Mouse (Mus musculus): ENCODE data around the gene Rims4. TPM values are rescaled to one million over a fixed set of nuclear protein-coding genes. Genes with fewer than 3 reads are reported as not detected.

The Rims4 gene
- polyA plus RNA-seq, 1 experiment, result 13.4 TPM

GRCm38 (mm10) chr2:163858254-163858947, 60.1 kb downstream of the Rims4 start:
- DNase-seq (ENCODE audit: low read depth), result peak; percentile 43
- TF ChIP-seq POLR2A (IDR thresholded peaks at IDR 0.05; ENCODE audit: borderline replicate concordance, extremely low read depth, insufficient read depth, insufficient read length, poor library complexity, severe bottlenecking) (no peak), CTCF (IDR thresholded peaks at IDR 0.05; ENCODE audit: borderline replicate concordance, extremely low read depth, insufficient read depth, insufficient read length) (peak; percentile 76)

- no peak for DNase-seq (ENCODE audit: low read depth)
- TF ChIP-seq CTCF (IDR thresholded peaks at IDR 0.05; ENCODE audit: borderline replicate concordance, extremely low read depth, insufficient read depth, insufficient read length), result no peak
- TF ChIP-seq POLR2A (IDR thresholded peaks at IDR 0.05; ENCODE audit: borderline replicate concordance, extremely low read depth, insufficient read depth, insufficient read length, poor library complexity, severe bottlenecking), result no peak
Measured at GRCm38 (mm10) chr2:163857233-163857632, 61.2 kb downstream of the Rims4 start.

- peak; percentile 68 for DNase-seq (ENCODE audit: low read depth)
- TF ChIP-seq POLR2A (IDR thresholded peaks at IDR 0.05; ENCODE audit: borderline replicate concordance, extremely low read depth, insufficient read depth, insufficient read length, poor library complexity, severe bottlenecking) (no peak), CTCF (IDR thresholded peaks at IDR 0.05; ENCODE audit: borderline replicate concordance, extremely low read depth, insufficient read depth, insufficient read length) (peak; percentile 56; the same call in 1 of the 2 replicates)
Measured at GRCm38 (mm10) chr2:163853461-163853901, 65.0 kb downstream of the Rims4 start, which contains the start of gene Kcnk15. Kcnk15 (plus strand) TSS chr2:163853651.

- TF ChIP-seq CTCF (IDR thresholded peaks at IDR 0.05; ENCODE audit: borderline replicate concordance, extremely low read depth, insufficient read depth, insufficient read length), result no peak
- DNase-seq (ENCODE audit: low read depth), result no peak
Measured at GRCm38 (mm10) chr2:163842043-163842442, 76.4 kb downstream of the Rims4 start.

GRCm38 (mm10) chr2:163839519-163839918, 79.0 kb downstream of the Rims4 start:
- peak; percentile 89 for DNase-seq (ENCODE audit: low read depth)
- TF ChIP-seq CTCF (IDR thresholded peaks at IDR 0.05; ENCODE audit: borderline replicate concordance, extremely low read depth, insufficient read depth, insufficient read length), result no peak
- no peak for TF ChIP-seq POLR2A (IDR thresholded peaks at IDR 0.05; ENCODE audit: borderline replicate concordance, extremely low read depth, insufficient read depth, insufficient read length, poor library complexity, severe bottlenecking)

GRCm38 (mm10) chr2:163838043-163838442, 80.4 kb downstream of the Rims4 start:
- TF ChIP-seq CTCF (IDR thresholded peaks at IDR 0.05; ENCODE audit: borderline replicate concordance, extremely low read depth, insufficient read depth, insufficient read length) (peak; percentile 98), POLR2A (IDR thresholded peaks at IDR 0.05; ENCODE audit: borderline replicate concordance, extremely low read depth, insufficient read depth, insufficient read length, poor library complexity, severe bottlenecking) (no peak)
- DNase-seq (ENCODE audit: low read depth), result peak; percentile 87

- no peak for DNase-seq (ENCODE audit: low read depth)
- TF ChIP-seq POLR2A (IDR thresholded peaks at IDR 0.05; ENCODE audit: borderline replicate concordance, extremely low read depth, insufficient read depth, insufficient read length, poor library complexity, severe bottlenecking) (no peak), CTCF (IDR thresholded peaks at IDR 0.05; ENCODE audit: borderline replicate concordance, extremely low read depth, insufficient read depth, insufficient read length) (no peak)
Measured at GRCm38 (mm10) chr2:163831163-163831562, 87.3 kb downstream of the Rims4 start.

GRCm38 (mm10) chr2:163826494-163826893, 92.0 kb downstream of the Rims4 start:
- peak; percentile 2 for DNase-seq (ENCODE audit: low read depth)
- TF ChIP-seq POLR2A (IDR thresholded peaks at IDR 0.05; ENCODE audit: borderline replicate concordance, extremely low read depth, insufficient read depth, insufficient read length, poor library complexity, severe bottlenecking), result no peak
- no peak for TF ChIP-seq CTCF (IDR thresholded peaks at IDR 0.05; ENCODE audit: borderline replicate concordance, extremely low read depth, insufficient read depth, insufficient read length)

- no peak for TF ChIP-seq POLR2A (IDR thresholded peaks at IDR 0.05; ENCODE audit: borderline replicate concordance, extremely low read depth, insufficient read depth, insufficient read length, poor library complexity, severe bottlenecking)
- TF ChIP-seq CTCF (IDR thresholded peaks at IDR 0.05; ENCODE audit: borderline replicate concordance, extremely low read depth, insufficient read depth, insufficient read length), result no peak
Measured at GRCm38 (mm10) chr2:163825861-163826260, 92.6 kb downstream of the Rims4 start.

GRCm38 (mm10) chr2:163823771-163824170, 94.7 kb downstream of the Rims4 start:
- no peak for TF ChIP-seq POLR2A (IDR thresholded peaks at IDR 0.05; ENCODE audit: borderline replicate concordance, extremely low read depth, insufficient read depth, insufficient read length, poor library complexity, severe bottlenecking)
- TF ChIP-seq CTCF (IDR thresholded peaks at IDR 0.05; ENCODE audit: borderline replicate concordance, extremely low read depth, insufficient read depth, insufficient read length), result no peak
- DNase-seq (ENCODE audit: low read depth), result peak; percentile 33

More at GRCm38 (mm10) chr2:163825861-163826260, 92.6 kb downstream of the Rims4 start:
- DNase-seq (ENCODE audit: low read depth), result no peak

GRCm38 (mm10) chr2:163823248-163823647, 95.2 kb downstream of the Rims4 start:
- peak; percentile 46 for DNase-seq (ENCODE audit: low read depth)
- TF ChIP-seq CTCF (IDR thresholded peaks at IDR 0.05; ENCODE audit: borderline replicate concordance, extremely low read depth, insufficient read depth, insufficient read length) (peak; percentile 92), POLR2A (IDR thresholded peaks at IDR 0.05; ENCODE audit: borderline replicate concordance, extremely low read depth, insufficient read depth, insufficient read length, poor library complexity, severe bottlenecking) (no peak)

- peak; percentile 30 for DNase-seq (ENCODE audit: low read depth)
- no peak for TF ChIP-seq CTCF (IDR thresholded peaks at IDR 0.05; ENCODE audit: borderline replicate concordance, extremely low read depth, insufficient read depth, insufficient read length)
- no peak for TF ChIP-seq POLR2A (IDR thresholded peaks at IDR 0.05; ENCODE audit: borderline replicate concordance, extremely low read depth, insufficient read depth, insufficient read length, poor library complexity, severe bottlenecking)
Measured at GRCm38 (mm10) chr2:163820607-163821006, 97.9 kb downstream of the Rims4 start, which contains the start of gene Ccn5. Ccn5 (plus strand) TSS chr2:163820861.

All from brain, embryonic 14.5 days (tissue).